Mouse (Mus musculus): Measurements from ENCODE around the gene Fbxw11. TPM values are rescaled to one million over a fixed set of nuclear protein-coding genes. Genes with fewer than 3 reads are reported as not detected.

Gene Fbxw11
- polyA plus RNA-seq, 1 experiment from 2014 or later: 61.1 TPM

DNA sequence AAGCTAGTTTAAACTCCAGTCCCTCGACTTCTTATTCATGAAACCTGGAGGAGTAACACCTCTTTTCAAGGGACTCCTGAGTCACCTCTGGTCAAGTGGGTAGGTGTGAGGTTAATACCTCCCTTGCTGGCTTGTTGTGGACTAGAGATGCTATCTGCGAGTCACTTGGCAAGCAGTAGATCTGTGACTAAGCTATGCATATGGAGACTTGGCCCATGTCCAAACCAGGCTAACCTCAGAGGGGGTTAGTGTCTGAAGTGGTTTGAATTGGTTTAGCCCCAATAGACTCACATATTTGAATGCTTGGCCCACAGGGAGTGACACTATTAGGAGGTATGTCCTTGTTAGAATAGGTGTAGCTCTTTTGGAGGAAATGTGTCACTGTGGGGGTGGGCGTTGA, 120.2 kb downstream of the Fbxw11 start:
- TF ChIP-seq CTCF (IDR thresholded peaks at IDR 0.05; ENCODE audit: low read depth): no peak
- Histone ChIP-seq H3K4me3 (replicated peaks; ENCODE audit: low read depth, low read length) (no peak overlapping the region), H3K27me3 (ENCODE audit: insufficient read depth, low read length) (no peaks in the 10 kb centered on the region), H3K27ac (no peak overlapping the region), H3K9ac (ENCODE audit: low read depth, low read length) (no peak overlapping the region), H3K36me3 (ENCODE audit: insufficient read depth, low read length) (no peaks in the 10 kb centered on the region), H3K9me3 (replicated peaks; ENCODE audit: low read length) (no peaks in the 10 kb centered on the region), H3K4me2 (ENCODE audit: low read length) (no peak overlapping the region), H3K4me1 (replicated peaks; ENCODE audit: insufficient read depth, low read length) (peaks cover 7% of the 10 kb centered on the region)
- no peak for DNase-seq (ENCODE audit: low spot score)
- ATAC-seq (replicated peaks; ENCODE audit: low FRiP score, low read depth): no peak
- 57% methylated on average over 3 of the region's 3 CpGs for WGBS

GRCm38 (mm10) chr11:32767496-32768230, 125.1 kb downstream of the Fbxw11 start:
- Histone ChIP-seq H3K4me1 (replicated peaks; ENCODE audit: insufficient read depth, low read length) (peaks cover 9% of the 10 kb centered on the region), H3K27me3 (ENCODE audit: insufficient read depth, low read length) (no peaks in the 10 kb centered on the region), H3K36me3 (ENCODE audit: insufficient read depth, low read length) (no peaks in the 10 kb centered on the region), H3K4me3 (replicated peaks; ENCODE audit: low read depth, low read length) (no peak overlapping the region), H3K9ac (ENCODE audit: low read depth, low read length) (no peak overlapping the region), H3K4me2 (ENCODE audit: low read length) (no peak overlapping the region), H3K27ac (peak overlapping the region; percentile 48; the same call in 1 of the 2 replicates), H3K9me3 (replicated peaks; ENCODE audit: low read length) (no peaks in the 10 kb centered on the region)
- DNase-seq (ENCODE audit: low spot score) (peak; percentile 88), ATAC-seq (replicated peaks; ENCODE audit: low FRiP score, low read depth) (peak; percentile 34)
- TF ChIP-seq CTCF (IDR thresholded peaks at IDR 0.05; ENCODE audit: low read depth): no peak
- 29% methylated on average over 18 of the region's 18 CpGs for WGBS

- no peak overlapping the region for H3K9ac ChIP-seq (ENCODE audit: low read depth, low read length)
- H3K9me3 ChIP-seq (replicated peaks; ENCODE audit: low read length): no peaks in the 10 kb centered on the region
- H3K27me3 ChIP-seq (ENCODE audit: insufficient read depth, low read length): no peaks in the 10 kb centered on the region
- peaks cover 9% of the 10 kb centered on the region for H3K4me1 ChIP-seq (replicated peaks; ENCODE audit: insufficient read depth, low read length)
- H3K4me2 ChIP-seq (ENCODE audit: low read length): no peak overlapping the region
- no peak overlapping the region for H3K27ac ChIP-seq
- 0 out of 2 replicates have a peak, but pooled peaks have one; percentile 10 for TF ChIP-seq CTCF (IDR thresholded peaks at IDR 0.05; ENCODE audit: low read depth)
- 66% methylated on average over 12 of the region's 12 CpGs for WGBS
- DNase-seq (ENCODE audit: low spot score) (no peak), ATAC-seq (replicated peaks; ENCODE audit: low FRiP score, low read depth) (no peak)
- H3K36me3 ChIP-seq (ENCODE audit: insufficient read depth, low read length): no peaks in the 10 kb centered on the region
- no peak overlapping the region for H3K4me3 ChIP-seq (replicated peaks; ENCODE audit: low read depth, low read length)
Observed at GRCm38 (mm10) chr11:32768642-32769343, 126.3 kb downstream of the Fbxw11 start.

- H3K36me3 ChIP-seq (ENCODE audit: insufficient read depth, low read length): no peaks in the 10 kb centered on the region
- H3K27ac ChIP-seq: no peak overlapping the region
- no peaks in the 10 kb centered on the region for H3K9me3 ChIP-seq (replicated peaks; ENCODE audit: low read length)
- H3K9ac ChIP-seq (ENCODE audit: low read depth, low read length): no peak overlapping the region
- H3K27me3 ChIP-seq (ENCODE audit: insufficient read depth, low read length): no peaks in the 10 kb centered on the region
- ATAC-seq (replicated peaks; ENCODE audit: low FRiP score, low read depth) (peak; percentile 25; the same call in 1 of the 2 replicates), DNase-seq (ENCODE audit: low spot score) (peak; percentile 81)
- H3K4me1 ChIP-seq (replicated peaks; ENCODE audit: insufficient read depth, low read length): peaks cover 5% of the 10 kb centered on the region; the same call in 1 of the 2 replicates
- WGBS: 23% methylated on average over 11 of the region's 11 CpGs
- 0 out of 2 replicates have a peak overlapping the region, but pooled peaks have one; percentile 2 for H3K4me2 ChIP-seq (ENCODE audit: low read length)
- no peak for TF ChIP-seq CTCF (IDR thresholded peaks at IDR 0.05; ENCODE audit: low read depth)
- H3K4me3 ChIP-seq (replicated peaks; ENCODE audit: low read depth, low read length): no peak overlapping the region
Observed at GRCm38 (mm10) chr11:32780747-32781536, 138.4 kb downstream of the Fbxw11 start.

- H3K27me3 ChIP-seq (ENCODE audit: insufficient read depth, low read length): no peaks in the 10 kb centered on the region
- TF ChIP-seq CTCF (IDR thresholded peaks at IDR 0.05; ENCODE audit: low read depth): no peak
Observed at GRCm38 (mm10) chr11:32781633-32782404, 139.3 kb downstream of the Fbxw11 start.

More at GRCm38 (mm10) chr11:32781633-32782404, 139.3 kb downstream of the Fbxw11 start:
- ATAC-seq (replicated peaks; ENCODE audit: low FRiP score, low read depth): no peak
- DNase-seq (ENCODE audit: low spot score): no peak
- Histone ChIP-seq H3K27ac (no peak overlapping the region), H3K9me3 (replicated peaks; ENCODE audit: low read length) (no peaks in the 10 kb centered on the region), H3K4me3 (replicated peaks; ENCODE audit: low read depth, low read length) (no peak overlapping the region), H3K36me3 (ENCODE audit: insufficient read depth, low read length) (no peaks in the 10 kb centered on the region), H3K9ac (ENCODE audit: low read depth, low read length) (no peak overlapping the region), H3K4me1 (replicated peaks; ENCODE audit: insufficient read depth, low read length) (peaks cover 5% of the 10 kb centered on the region; the same call in 1 of the 2 replicates), H3K4me2 (ENCODE audit: low read length) (no peak overlapping the region)
- WGBS: 51% methylated on average over 2 of the region's 2 CpGs

Data from kidney, postnatal 0 days (tissue).